12 mouse cellular contexts compared by ENCODE assay signal in genomic region chr13:41113940-41114339, GRCm38 (mm10). TPM values are rescaled to one million over a fixed set of nuclear protein-coding genes. Genes with fewer than 3 reads are reported as not detected.
DNase-seq lines count a peak whose midpoint lies in the region; ATAC-seq and TF ChIP-seq lines count a peak whose summit lies in the region.
"Had no signal": no experiment of that assay in that cellular context is flagged by ENCODE, and none has a peak within 500 bp of the region (broad histone marks: within the 10 kb centered on the region; RNA-seq: fewer than 3 reads in every experiment).

Sycp2l (plus strand) TSS chr13:41114307.

- H3K4me3 ChIP-seq in heart, embryonic 13.5 days = peak within 1 kb of the TSS; percentile 34
- peak within 1 kb of the TSS; percentile 64 for H3K4me3 ChIP-seq in E14TG2a.4 (replicated peaks; ENCODE audit: low read length)
- H3K4me3 ChIP-seq in forebrain, embryonic 16.5 days (replicated peaks; ENCODE audit: low read length) = no peak within 1 kb of the TSS
- H3K4me3 ChIP-seq in liver, embryonic 13.5 days (replicated peaks) = no peak within 1 kb of the TSS

- H3K9me3 ChIP-seq in heart, embryonic 13.5 days = no peaks in the 10 kb centered on the region
- no peaks in the 10 kb centered on the region for H3K9me3 ChIP-seq in E14TG2a.4 (ENCODE audit: low read length)
- H3K9me3 ChIP-seq in forebrain, embryonic 16.5 days (ENCODE audit: control insufficient read depth, low read length) = no peaks in the 10 kb centered on the region
- H3K9me3 ChIP-seq in liver, embryonic 13.5 days (replicated peaks) = no peaks in the 10 kb centered on the region

- peaks cover 6% of the 10 kb centered on the region; the same call in 1 of the 2 replicates for H3K4me1 ChIP-seq in heart, embryonic 13.5 days
- H3K4me1 ChIP-seq in E14TG2a.4 (replicated peaks; ENCODE audit: low read depth, low read length) = peaks cover 11% of the 10 kb centered on the region
- H3K4me1 ChIP-seq in forebrain, embryonic 16.5 days (replicated peaks; ENCODE audit: control insufficient read depth, insufficient read depth, low read length) = no peaks in the 10 kb centered on the region
- H3K4me1 ChIP-seq in liver, embryonic 13.5 days (replicated peaks) = no peaks in the 10 kb centered on the region

- peak within 1 kb of the TSS; percentile 62 for H3K4me2 ChIP-seq in heart, embryonic 13.5 days
- 0 out of 2 replicates have a peak within 1 kb of the TSS, but pooled peaks have one; percentile 7 for H3K4me2 ChIP-seq in forebrain, embryonic 16.5 days (ENCODE audit: low read length)
- H3K4me2 ChIP-seq in liver, embryonic 13.5 days = peak within 1 kb of the TSS; percentile 24; the same call in 1 of the 2 replicates

- TF ChIP-seq CTCF in E14TG2a.4 (conservative IDR thresholded peaks at IDR 0.05; ENCODE audit: low read length) = no peak

- DNase-seq in heart, postnatal 10 days = no peak
- no peak for DNase-seq in liver, embryonic 13.5 days
- no peak for DNase-seq in embryo, embryonic 10 days (ENCODE audit: low spot score)
- DNase-seq in ovary, postnatal 14 days (ENCODE audit: low spot score) = no peak
- DNase-seq in layer of hippocampus, adult 11-12 months (ENCODE audit: low spot score) = no peak
- DNase-seq: cerebellum, postnatal 25 days; gastrocnemius, postnatal 10 days; left cerebral cortex, postnatal 4 days had no signal

- no peaks in the 10 kb centered on the region for H3K36me3 ChIP-seq in heart, embryonic 13.5 days
- no peaks in the 10 kb centered on the region for H3K36me3 ChIP-seq in E14TG2a.4 (ENCODE audit: insufficient read depth, low read length)
- H3K36me3 ChIP-seq in forebrain, embryonic 16.5 days (ENCODE audit: control insufficient read depth, insufficient read depth) = no peaks in the 10 kb centered on the region
- H3K36me3 ChIP-seq in liver, embryonic 13.5 days = no peaks in the 10 kb centered on the region

- WGBS in heart, embryonic 13.5 days = 32% methylated on average over 14 of the region's 14 CpGs
- WGBS in forebrain, embryonic 16.5 days = 29% methylated on average over 14 of the region's 14 CpGs
- 33% methylated on average over 14 of the region's 14 CpGs for WGBS in liver, embryonic 13.5 days (ENCODE audit: insufficient replicate concordance)

- intact Hi-C loops in heart, postnatal 10 days (cut with DNase I) = no loop called here

- H3K9ac ChIP-seq in heart, embryonic 13.5 days = no peak within 1 kb of the TSS
- H3K9ac ChIP-seq in forebrain, embryonic 16.5 days (replicated peaks; ENCODE audit: low read depth, low read length) = no peak within 1 kb of the TSS
- H3K9ac ChIP-seq in liver, embryonic 13.5 days = no peak within 1 kb of the TSS

- no peak within 1 kb of the TSS for H3K27ac ChIP-seq in heart, embryonic 13.5 days (replicated peaks)
- H3K27ac ChIP-seq in forebrain, embryonic 16.5 days (ENCODE audit: low read length) = no peak within 1 kb of the TSS
- H3K27ac ChIP-seq in liver, embryonic 13.5 days = no peak within 1 kb of the TSS

- H3K27me3 ChIP-seq in heart, embryonic 13.5 days (replicated peaks) = peaks cover 48% of the 10 kb centered on the region
- peaks cover 38% of the 10 kb centered on the region for H3K27me3 ChIP-seq in E14TG2a.4 (ENCODE audit: insufficient read depth, low read length)
- 0 out of 2 replicates have a peak, but pooled peaks cover 7% of the 10 kb centered on the region for H3K27me3 ChIP-seq in forebrain, embryonic 16.5 days (replicated peaks; ENCODE audit: control insufficient read depth, insufficient read depth, low read length)
- peaks cover 49% of the 10 kb centered on the region for H3K27me3 ChIP-seq in liver, embryonic 13.5 days

- no peak for ATAC-seq in heart, embryonic 13.5 days (ENCODE audit: extremely low read depth, insufficient number of reproducible peaks, low FRiP score, low TSS enrichment)
- no peak for ATAC-seq in forebrain, embryonic 16.5 days
- no peak for ATAC-seq in liver, embryonic 13.5 days (ENCODE audit: low read depth)

RNA-seq across cellular contexts. Expression of gene Sycp2l, which starts in this region (rescaled TPM):
- polyA plus RNA-seq in heart, embryonic 13.5 days (2015; fragmentation: Nextera tagmentation; extraction: Ambion mirVana) = 0.17 TPM in 1 of 2 replicates, not detected in the other
- total RNA-seq in heart, postnatal 10 days (2021) = not detected
- polyA plus RNA-seq in forebrain, embryonic 16.5 days (2015; fragmentation: Nextera tagmentation; extraction: Ambion mirVana) = not detected in 2 replicates
- polyA plus RNA-seq in liver, embryonic 13.5 days (2015; fragmentation: Nextera tagmentation; extraction: Ambion mirVana) = not detected in 2 replicates
- total RNA-seq: gastrocnemius, postnatal 10 days had no signal
- polyA plus RNA-seq: urinary bladder, adult 2 months had no signal

Comparison
In these comparisons a context has a peak if more than half of its experiments do, and no peak if none do; other contexts are left out.
1. H3K4me2 ChIP-seq: peak in every context shown above with its lines; median percentile 62 in heart, embryonic 13.5 days; 24 in liver, embryonic 13.5 days; 7 in forebrain, embryonic 16.5 days.
2. H3K4me3 ChIP-seq: peak in heart, embryonic 13.5 days (single experiment) and E14TG2a.4 (single experiment); none in forebrain, embryonic 16.5 days (single experiment) and liver, embryonic 13.5 days (single experiment).